Mouse (Mus musculus) limb, embryonic 13.5 days (tissue): ENCODE results near the gene Sgms1. TPM values are rescaled to one million over a fixed set of nuclear protein-coding genes. Genes with fewer than 3 reads are reported as not detected.

Source experiments
- ATAC-seq: fragments of 200-750 bp; cut with Nextera tagmentation; 2 replicates; pipeline ENCODE4 v1.8.0; 2017; ENCODE audit warnings: low read depth, moderate number of reproducible peaks, moderate TSS enrichment; ENCODE audit not compliant: low FRiP score
- H3K27ac ChIP-seq: fragments of 300-500 bp; sonication (generic); 2 replicates; pipeline ENCODE4 v1.5.1; 2015; ENCODE audit warnings: inconsistent platforms, mild to moderate bottlenecking, moderate library complexity
- H3K27me3 ChIP-seq: fragments of 300-500 bp; sonication (generic); 2 replicates; pipeline ENCODE4 v1.6.1; 2015; ENCODE audit warnings: mild to moderate bottlenecking, inconsistent platforms
- H3K36me3 ChIP-seq: fragments of 300-500 bp; sonication (generic); 2 replicates; pipeline ENCODE4 v1.6.1; 2015; ENCODE audit warnings: inconsistent platforms, mild to moderate bottlenecking, moderate library complexity
- H3K4me1 ChIP-seq: fragments of 300-500 bp; sonication (generic); 2 replicates; pipeline ENCODE4 v1.6.1; 2015; ENCODE audit warnings: inconsistent platforms
- H3K4me2 ChIP-seq: fragments of 300-500 bp; sonication (generic); replicated peaks from 2 replicates; pipeline ENCODE4 v1.6.1; 2015; ENCODE audit warnings: inconsistent platforms, mild to moderate bottlenecking, moderate library complexity
- H3K4me3 ChIP-seq: fragments of 300-500 bp; sonication (generic); 2 replicates; pipeline ENCODE4 v1.5.1; 2015; ENCODE audit warnings: moderate library complexity, mild to moderate bottlenecking, inconsistent platforms
- H3K9ac ChIP-seq: fragments of 300-500 bp; sonication (generic); 2 replicates; pipeline ENCODE4 v1.6.1; 2015; ENCODE audit warnings: mild to moderate bottlenecking, inconsistent platforms
- H3K9me3 ChIP-seq: fragments of 300-500 bp; sonication (generic); 2 replicates; pipeline ENCODE4 v1.6.1; 2016; ENCODE audit warnings: inconsistent platforms
- WGBS: fragments of 180-500 bp; shearing (Covaris S2); methylation state at CpG from one replicate; pipeline ENCODE4 v1.1.7; 2015; 5-methylcytosine and 5-hydroxymethylcytosine counted together
- polyA plus RNA-seq: library from polyadenylated mRNA; unstranded; fragments of >200 nt; fragmentation: Nextera tagmentation; extraction: Ambion mirVana; gene quantifications from 2 replicates; pipeline ENCODE4 v1.2.1, GENCODE M21; 2015

Sgms1 gene
- polyA plus RNA-seq, 1 experiment from 2014 or later: 31.2 TPM

DNA sequence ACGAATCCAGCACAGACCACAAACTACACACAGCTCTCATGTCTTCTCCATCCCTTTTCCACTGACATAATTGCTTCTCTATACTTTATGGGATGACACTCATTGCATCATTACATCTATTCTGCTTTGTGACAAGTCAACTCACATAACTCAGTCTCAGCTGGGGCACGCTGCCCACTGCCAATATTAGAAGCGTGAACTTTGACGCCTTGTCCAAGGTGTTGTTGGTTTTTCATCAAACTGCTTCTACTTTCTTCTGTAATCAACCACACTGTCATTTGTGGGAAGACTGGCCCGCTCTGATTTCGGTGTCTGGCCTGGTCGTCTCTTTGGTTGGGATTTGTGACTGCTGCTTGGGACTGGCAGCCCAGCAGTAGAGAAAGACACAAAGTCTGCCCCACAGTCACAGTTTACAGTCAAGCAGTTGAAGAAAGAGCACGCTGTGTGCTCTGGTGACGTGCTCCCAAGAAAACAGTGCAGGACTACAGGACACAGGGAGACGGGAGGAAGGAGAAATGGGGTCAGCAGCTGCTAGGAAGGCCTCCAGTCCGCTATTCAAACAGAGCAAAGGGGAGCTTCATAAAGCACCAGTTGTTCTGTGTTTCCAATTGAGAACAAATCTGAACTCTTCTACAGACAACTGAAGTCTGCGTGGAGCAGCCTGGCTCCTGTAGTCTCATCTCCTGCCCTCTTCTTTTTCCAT is 120.2 kb downstream of the Sgms1 start:
- Histone ChIP-seq H3K27ac (no peak overlapping the region), H3K4me3 (no peak overlapping the region), H3K4me1 (peaks cover 37% of the 10 kb centered on the region), H3K9ac (no peak overlapping the region), H3K27me3 (no peaks in the 10 kb centered on the region), H3K36me3 (no peaks in the 10 kb centered on the region), H3K9me3 (no peaks in the 10 kb centered on the region), H3K4me2 (no peak overlapping the region)
- WGBS: 62% methylated on average over 12 of the region's 12 CpGs
- ATAC-seq: no peak

DNA sequence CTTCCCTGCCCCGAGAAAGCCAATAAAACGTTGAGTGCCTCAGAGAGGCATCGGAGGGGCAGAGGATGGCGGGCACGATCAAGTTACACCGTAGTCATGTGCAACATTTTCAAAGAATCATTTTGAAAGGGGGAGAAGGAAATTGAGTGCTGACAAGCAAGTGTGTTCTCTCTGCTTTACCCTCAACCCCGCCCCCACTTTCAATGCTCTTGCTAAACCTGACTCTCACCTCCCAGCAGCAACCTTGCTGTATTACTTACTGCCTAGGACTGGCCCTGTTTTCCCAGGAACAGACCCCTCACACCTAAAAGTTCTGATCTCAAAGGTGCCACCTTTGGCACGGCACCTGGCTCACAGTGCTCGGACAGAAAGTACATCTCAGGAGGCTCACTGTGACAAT is 121.0 kb downstream of the Sgms1 start:
- Histone ChIP-seq H3K4me1 (peaks cover 33% of the 10 kb centered on the region), H3K4me2 (0 out of 2 replicates have a peak overlapping the region, but pooled peaks have one; percentile 9), H3K27ac (no peak overlapping the region), H3K36me3 (no peaks in the 10 kb centered on the region), H3K9me3 (no peaks in the 10 kb centered on the region), H3K27me3 (no peaks in the 10 kb centered on the region), H3K4me3 (no peak overlapping the region), H3K9ac (no peak overlapping the region)
- ATAC-seq: no peak
- 22% methylated on average over 9 of the region's 9 CpGs for WGBS

DNA sequence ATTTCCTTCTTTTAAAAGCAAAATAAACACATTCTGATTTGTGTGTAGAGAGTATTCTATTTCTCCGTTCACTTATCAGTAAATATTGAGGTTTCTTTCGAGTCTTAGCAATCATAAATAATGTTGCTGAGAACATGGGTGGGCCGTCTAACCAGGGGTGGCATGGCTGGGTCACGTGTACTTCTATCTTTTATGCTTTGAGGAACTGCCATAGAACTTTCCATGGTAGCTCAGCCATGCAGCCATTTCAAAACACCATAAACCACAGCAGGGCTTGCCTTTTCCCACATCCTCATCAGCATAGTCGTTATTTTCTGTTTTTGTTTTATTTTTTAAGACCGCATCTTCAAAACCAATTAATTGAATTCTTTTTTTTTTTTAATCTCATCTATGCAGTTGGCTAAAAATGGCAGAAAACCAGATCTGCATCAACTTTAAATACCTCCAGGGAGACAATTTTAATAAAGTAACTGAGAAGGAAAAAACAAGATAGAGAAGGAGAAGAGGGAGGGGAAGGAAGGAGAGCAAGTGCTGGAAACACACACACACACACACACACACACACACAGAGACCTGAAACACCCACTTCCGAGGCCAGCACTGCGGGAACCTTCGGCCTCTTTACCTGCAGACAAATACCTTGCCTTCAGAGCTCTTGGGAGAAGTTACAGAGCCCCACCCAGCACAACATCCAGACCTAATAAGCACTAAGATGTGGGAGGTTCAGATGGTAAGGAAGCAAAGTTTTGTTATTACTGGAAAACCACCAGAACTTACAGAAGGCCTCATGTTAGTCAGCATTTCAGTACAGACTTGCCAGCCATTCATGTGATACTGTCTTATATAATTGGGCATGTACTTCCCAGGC is 122.9 kb downstream of the Sgms1 start:
- no peaks in the 10 kb centered on the region for H3K36me3 ChIP-seq
- no peak overlapping the region for H3K4me2 ChIP-seq
- WGBS: 74% methylated on average over 9 of the region's 9 CpGs
- peaks cover 22% of the 10 kb centered on the region for H3K4me1 ChIP-seq
- no peak overlapping the region for H3K4me3 ChIP-seq
- H3K27me3 ChIP-seq: no peaks in the 10 kb centered on the region
- no peaks in the 10 kb centered on the region for H3K9me3 ChIP-seq
- no peak overlapping the region for H3K27ac ChIP-seq
- H3K9ac ChIP-seq: no peak overlapping the region
- no peak for ATAC-seq

DNA sequence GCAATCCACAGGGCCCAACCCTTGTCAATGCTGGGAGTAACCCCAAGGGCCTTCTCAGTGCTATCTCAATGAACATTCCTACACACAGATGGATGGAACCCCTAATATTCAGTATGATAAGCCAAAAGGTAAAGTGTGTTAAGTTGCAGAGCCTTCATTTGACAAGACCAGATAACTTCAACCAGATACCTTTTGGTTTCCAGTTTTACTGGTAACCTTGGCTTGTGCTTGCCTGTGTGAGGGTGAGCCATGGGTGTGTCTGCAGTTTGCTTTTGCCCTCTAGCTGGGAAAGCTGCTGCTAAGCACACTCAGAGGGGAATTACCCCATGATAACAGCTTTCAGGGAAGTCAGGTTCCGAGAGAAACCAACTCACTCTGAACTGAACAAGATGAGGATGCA is 125.8 kb downstream of the Sgms1 start:
- Histone ChIP-seq H3K9ac (no peak overlapping the region), H3K9me3 (no peaks in the 10 kb centered on the region), H3K36me3 (no peaks in the 10 kb centered on the region), H3K4me2 (no peak overlapping the region), H3K4me1 (peaks cover 13% of the 10 kb centered on the region), H3K27me3 (no peaks in the 10 kb centered on the region), H3K4me3 (no peak overlapping the region), H3K27ac (no peak overlapping the region)
- ATAC-seq: no peak
- whole genome bisulfite sequencing: 73% methylated on average over 1 of the region's 1 CpGs

DNA sequence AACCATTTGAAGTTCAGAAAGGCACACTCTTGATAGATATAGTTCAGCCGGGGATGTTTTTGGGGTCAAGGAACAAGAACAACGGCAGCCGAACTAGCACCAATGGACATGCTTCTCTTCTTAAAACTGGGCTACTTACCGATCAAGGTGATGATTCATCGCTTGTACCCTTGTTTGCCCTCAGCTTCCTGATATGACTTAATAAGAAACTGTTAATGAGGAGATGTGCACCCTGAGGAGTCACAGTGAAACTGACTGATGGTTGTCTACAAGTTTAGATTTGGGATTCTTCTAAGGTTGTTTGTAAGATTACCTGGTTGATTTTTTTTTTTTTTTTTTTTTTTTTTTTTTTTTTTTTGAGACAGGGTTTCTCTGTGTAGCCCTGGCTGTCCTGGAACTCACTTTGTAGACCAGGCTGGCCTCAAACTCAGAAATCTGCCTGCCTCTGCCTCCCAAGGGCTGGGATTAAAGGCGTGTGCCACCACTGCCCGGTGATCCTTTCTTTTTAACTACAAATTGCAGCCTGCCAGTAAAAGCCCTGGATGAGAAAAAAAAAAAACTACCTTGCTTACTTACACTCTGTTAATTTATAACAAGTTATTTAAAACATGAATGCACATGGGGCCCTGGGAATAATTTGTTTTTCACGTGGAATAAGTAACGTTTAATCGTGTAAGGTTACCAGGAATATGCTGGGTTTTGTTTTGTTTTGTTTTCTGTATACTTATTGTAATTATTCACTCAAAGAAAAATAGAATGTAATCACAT is 126.5 kb downstream of the Sgms1 start:
- no peaks in the 10 kb centered on the region for H3K27me3 ChIP-seq
- H3K36me3 ChIP-seq: no peaks in the 10 kb centered on the region
- no peaks in the 10 kb centered on the region for H3K9me3 ChIP-seq
- no peak for ATAC-seq
- 88% methylated on average over 10 of the region's 10 CpGs for whole genome bisulfite sequencing
- no peak overlapping the region for H3K4me3 ChIP-seq
- no peak overlapping the region for H3K9ac ChIP-seq
- no peak overlapping the region for H3K4me2 ChIP-seq
- peaks cover 6% of the 10 kb centered on the region; the same call in 1 of the 2 replicates for H3K4me1 ChIP-seq
- H3K27ac ChIP-seq: no peak overlapping the region

DNA sequence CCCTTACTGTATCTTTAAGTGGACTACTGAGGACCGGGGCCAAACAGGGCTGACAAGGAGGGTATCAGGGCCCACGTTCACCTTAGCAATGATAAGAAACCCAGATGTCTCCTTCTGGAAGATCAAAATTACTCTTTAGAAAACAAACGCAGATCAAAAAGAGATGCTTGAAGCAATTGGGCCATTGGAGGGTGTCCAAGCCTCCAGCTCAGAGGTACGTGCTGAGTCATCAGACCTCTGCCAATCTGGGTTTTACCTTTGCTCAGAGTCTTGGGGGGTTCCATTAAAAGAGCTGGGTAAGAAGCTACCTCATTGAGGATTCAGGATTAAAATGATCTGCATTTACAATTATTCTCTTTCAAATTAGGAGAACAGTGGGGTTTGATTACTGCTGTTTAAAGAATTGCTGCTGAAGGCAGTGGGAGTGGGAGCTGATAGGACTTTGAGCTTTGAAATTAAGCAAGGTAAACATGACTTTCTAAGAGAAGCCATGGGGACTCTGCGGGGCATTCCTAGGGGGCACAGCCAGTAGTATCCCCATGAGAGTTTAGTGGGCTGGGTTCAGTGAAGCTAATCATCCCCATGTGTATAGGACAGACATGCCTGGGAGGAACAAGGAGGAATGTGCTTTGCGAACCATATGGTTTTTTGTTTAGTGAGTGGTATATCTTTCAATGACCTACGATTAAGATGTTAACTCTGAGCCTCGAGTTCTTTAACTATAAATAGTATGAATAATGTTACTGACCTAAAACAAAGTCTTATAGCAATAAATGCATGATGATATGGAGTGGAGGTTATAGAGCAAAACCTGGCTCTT is 128.4 kb downstream of the Sgms1 start:
- WGBS: 57% methylated on average over 8 of the region's 8 CpGs

DNA sequence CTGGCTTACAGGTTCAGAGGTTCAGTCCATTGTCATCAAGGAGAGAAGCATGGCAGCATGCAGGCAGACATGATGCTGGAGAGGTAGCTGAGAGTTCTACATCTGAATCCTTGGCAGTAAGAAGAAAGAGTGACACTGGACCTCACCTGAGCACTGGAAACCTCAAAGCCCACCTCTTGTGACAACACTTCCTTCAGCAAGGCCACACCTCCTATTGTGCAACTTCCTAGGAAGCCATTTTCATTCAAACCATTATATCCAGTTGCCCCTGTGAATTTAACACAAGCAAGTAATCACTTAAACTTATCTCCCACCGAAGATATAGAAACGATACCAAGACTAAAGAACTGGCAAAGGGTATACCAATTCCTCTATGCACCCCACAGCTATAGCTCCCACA is 129.7 kb downstream of the Sgms1 start:
- Histone ChIP-seq H3K9ac (no peak overlapping the region), H3K4me3 (no peak overlapping the region), H3K4me2 (no peak overlapping the region), H3K27ac (no peak overlapping the region), H3K4me1 (peaks cover 13% of the 10 kb centered on the region), H3K36me3 (no peaks in the 10 kb centered on the region), H3K27me3 (no peaks in the 10 kb centered on the region), H3K9me3 (no peaks in the 10 kb centered on the region)
- whole genome bisulfite sequencing: 92% methylated on average over 2 of the region's 2 CpGs
- ATAC-seq: no peak

More for the DNA sequence above, 128.4 kb downstream of the Sgms1 start:
- Histone ChIP-seq H3K9ac (no peak overlapping the region), H3K4me2 (no peak overlapping the region), H3K4me3 (no peak overlapping the region), H3K36me3 (no peaks in the 10 kb centered on the region), H3K27me3 (no peaks in the 10 kb centered on the region), H3K9me3 (no peaks in the 10 kb centered on the region), H3K4me1 (peaks cover 6% of the 10 kb centered on the region; the same call in 1 of the 2 replicates), H3K27ac (no peak overlapping the region)
- no peak for ATAC-seq

DNA sequence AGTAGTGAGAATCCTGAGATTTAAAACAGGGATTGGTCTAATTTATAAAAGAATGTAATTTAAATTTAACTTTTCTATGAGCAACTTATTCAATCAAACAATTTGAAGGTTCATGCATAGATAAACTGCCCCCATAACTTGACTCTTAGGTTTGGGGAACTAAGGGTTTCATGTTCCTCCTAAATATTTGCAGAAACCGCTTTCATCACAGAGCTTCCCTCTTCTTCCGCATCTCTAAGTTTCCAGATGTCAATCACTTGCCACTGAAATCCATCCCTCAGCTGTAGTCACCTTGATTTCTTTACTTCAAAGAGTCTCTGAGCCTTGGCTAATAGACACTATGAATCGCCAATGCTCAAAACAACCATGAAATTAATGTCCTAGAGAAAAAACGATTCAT is 130.5 kb downstream of the Sgms1 start:
- peaks cover 16% of the 10 kb centered on the region for H3K4me1 ChIP-seq
- 84% methylated on average over 4 of the region's 4 CpGs for WGBS
- no peak overlapping the region for H3K9ac ChIP-seq
- H3K4me3 ChIP-seq: no peak overlapping the region
- no peak overlapping the region for H3K4me2 ChIP-seq
- H3K27me3 ChIP-seq: no peaks in the 10 kb centered on the region
- H3K27ac ChIP-seq: no peak overlapping the region
- no peaks in the 10 kb centered on the region for H3K36me3 ChIP-seq
- ATAC-seq: no peak
- no peaks in the 10 kb centered on the region for H3K9me3 ChIP-seq

DNA sequence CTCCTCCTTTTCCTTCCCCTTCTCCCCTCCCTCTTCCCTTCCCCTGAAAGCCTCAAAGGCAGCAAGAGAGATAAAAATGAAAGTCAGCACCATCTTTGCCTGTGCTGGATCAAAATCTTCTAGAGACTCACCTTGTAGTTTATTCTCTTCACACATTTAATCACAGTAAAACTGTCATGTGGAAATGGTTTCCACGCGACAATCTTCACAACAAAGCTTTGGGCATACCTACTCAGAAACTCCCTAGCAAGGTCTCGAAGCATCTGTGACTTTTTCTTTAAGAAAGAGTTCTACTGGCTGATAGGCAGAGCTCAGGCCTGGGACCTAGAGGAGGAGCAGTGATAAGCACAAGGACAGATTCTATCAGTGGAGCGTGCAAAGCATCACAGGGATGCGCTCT is 131.4 kb downstream of the Sgms1 start:
- no peak overlapping the region for H3K9ac ChIP-seq
- H3K36me3 ChIP-seq: no peaks in the 10 kb centered on the region
- H3K4me2 ChIP-seq: no peak overlapping the region
- no peaks in the 10 kb centered on the region for H3K27me3 ChIP-seq
- no peak overlapping the region for H3K27ac ChIP-seq
- WGBS: 65% methylated on average over 5 of the region's 5 CpGs
- ATAC-seq: no peak
- H3K4me1 ChIP-seq: peaks cover 16% of the 10 kb centered on the region
- no peak overlapping the region for H3K4me3 ChIP-seq
- no peaks in the 10 kb centered on the region for H3K9me3 ChIP-seq

DNA sequence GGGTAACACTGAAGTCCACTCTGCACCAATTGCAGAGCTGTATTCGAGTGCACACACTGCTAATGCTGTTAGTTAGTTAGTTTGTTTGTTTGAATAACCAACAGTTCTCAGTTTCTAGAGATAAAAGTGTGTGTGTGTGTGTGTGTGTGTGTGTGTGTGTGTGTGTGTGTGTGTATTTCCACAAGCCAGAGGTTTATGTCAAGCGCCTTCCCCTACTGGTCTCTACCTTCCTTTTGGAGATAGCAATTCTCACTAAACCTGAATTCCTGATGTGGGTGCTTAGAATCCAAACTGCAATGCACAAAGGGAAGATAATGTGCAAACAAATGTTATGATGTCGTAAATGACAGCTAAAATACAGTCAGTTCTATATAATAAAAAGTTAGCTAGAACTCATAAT is 131.9 kb downstream of the Sgms1 start:
- Histone ChIP-seq H3K9me3 (no peaks in the 10 kb centered on the region), H3K36me3 (no peaks in the 10 kb centered on the region), H3K4me1 (peaks cover 19% of the 10 kb centered on the region), H3K27me3 (no peaks in the 10 kb centered on the region), H3K9ac (no peak overlapping the region), H3K27ac (no peak overlapping the region), H3K4me3 (no peak overlapping the region), H3K4me2 (no peak overlapping the region)
- no peak for ATAC-seq
- WGBS: 91% methylated on average over 3 of the region's 3 CpGs

DNA sequence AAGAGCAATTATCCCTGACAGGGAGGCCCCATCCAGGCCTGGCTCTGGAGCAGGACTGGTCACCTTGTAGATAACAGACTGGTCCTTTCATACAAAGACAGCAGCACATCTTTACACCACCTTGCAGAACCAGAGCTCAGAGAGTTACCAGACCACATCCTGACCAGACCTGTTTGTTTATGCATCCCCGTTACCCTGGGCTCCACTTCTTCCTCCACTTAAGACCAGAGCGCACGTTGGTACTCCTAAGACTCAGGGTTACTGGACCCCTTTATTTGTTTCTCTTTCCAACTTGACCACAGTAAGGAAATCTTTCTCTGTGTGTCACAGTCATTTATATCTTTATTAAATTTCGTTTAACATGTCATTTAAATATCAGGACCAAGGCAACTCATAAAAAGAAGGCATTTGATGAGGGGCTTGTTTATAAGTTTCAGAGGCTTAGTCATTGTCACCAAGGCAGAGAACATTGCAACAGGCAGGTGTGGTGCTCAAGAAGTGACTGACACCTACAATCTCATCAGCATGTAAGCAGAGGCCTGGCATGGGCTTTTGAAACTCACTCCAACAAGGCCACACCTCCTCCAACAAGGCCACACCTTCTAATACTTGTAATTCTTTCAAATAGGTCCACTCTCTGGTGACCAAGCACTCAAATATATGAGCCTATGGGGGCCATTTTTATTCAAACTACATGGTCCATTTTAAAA is 132.7 kb downstream of the Sgms1 start:
- no peak overlapping the region for H3K9ac ChIP-seq
- H3K27ac ChIP-seq: no peak overlapping the region
- H3K4me2 ChIP-seq: no peak overlapping the region
- no peaks in the 10 kb centered on the region for H3K36me3 ChIP-seq
- peaks cover 23% of the 10 kb centered on the region for H3K4me1 ChIP-seq
- no peak overlapping the region for H3K4me3 ChIP-seq
- no peak for ATAC-seq
- no peaks in the 10 kb centered on the region for H3K9me3 ChIP-seq
- WGBS: 64% methylated on average over 4 of the region's 4 CpGs
- H3K27me3 ChIP-seq: no peaks in the 10 kb centered on the region
